Mouse (Mus musculus) heart, adult 9 months (tissue): ENCODE measurements at regions not wholly inside any gene's neighbourhood (a gene's known extent, or its start where the extent isn't known, plus 50 kb on each side); places are given as distances from the start of the nearest gene placed in this dataset.

ENCODE experiments used
- DNase-seq, 2 experiments: peaks; one replicate each; pipeline ENCODE4 v3.0.0; 2022; ENCODE audit warnings: low spot score in 2 of 2

- DNase-seq = no peak
These were observed 51.7 kb upstream of the Rasgrf1 start for GRCm38 (mm10) chr9:89858005-89858404.

- no peak for DNase-seq
These were observed 59.0 kb upstream of the Rasgrf1 start for GRCm38 (mm10) chr9:89850491-89851282.

GRCm38 (mm10) chr9:89849947-89850346 lies 59.8 kb upstream of the Rasgrf1 start:
- no peak for DNase-seq

GRCm38 (mm10) chr9:89848571-89848970 lies 61.1 kb upstream of the Rasgrf1 start:
- no peak for DNase-seq

GRCm38 (mm10) chr9:89846973-89847372 lies 62.7 kb upstream of the Rasgrf1 start:
- DNase-seq = no peak

DNA sequence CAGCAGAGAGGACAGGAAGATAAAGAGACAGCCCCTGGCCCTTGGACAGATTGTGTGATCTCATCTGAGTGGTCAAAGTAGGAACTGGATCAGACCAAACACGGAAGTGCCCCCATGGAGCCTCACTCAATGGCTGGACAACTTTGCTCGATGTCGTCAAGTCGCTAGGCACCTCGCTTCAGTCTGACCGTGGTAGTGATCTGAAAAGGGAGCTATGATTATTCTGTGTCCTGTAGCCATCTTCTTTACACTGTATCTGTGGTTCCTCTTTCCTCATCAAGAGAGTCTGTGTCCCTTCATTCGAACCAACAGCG lies 67.0 kb upstream of the Rasgrf1 start:
- DNase-seq = no peak

DNA sequence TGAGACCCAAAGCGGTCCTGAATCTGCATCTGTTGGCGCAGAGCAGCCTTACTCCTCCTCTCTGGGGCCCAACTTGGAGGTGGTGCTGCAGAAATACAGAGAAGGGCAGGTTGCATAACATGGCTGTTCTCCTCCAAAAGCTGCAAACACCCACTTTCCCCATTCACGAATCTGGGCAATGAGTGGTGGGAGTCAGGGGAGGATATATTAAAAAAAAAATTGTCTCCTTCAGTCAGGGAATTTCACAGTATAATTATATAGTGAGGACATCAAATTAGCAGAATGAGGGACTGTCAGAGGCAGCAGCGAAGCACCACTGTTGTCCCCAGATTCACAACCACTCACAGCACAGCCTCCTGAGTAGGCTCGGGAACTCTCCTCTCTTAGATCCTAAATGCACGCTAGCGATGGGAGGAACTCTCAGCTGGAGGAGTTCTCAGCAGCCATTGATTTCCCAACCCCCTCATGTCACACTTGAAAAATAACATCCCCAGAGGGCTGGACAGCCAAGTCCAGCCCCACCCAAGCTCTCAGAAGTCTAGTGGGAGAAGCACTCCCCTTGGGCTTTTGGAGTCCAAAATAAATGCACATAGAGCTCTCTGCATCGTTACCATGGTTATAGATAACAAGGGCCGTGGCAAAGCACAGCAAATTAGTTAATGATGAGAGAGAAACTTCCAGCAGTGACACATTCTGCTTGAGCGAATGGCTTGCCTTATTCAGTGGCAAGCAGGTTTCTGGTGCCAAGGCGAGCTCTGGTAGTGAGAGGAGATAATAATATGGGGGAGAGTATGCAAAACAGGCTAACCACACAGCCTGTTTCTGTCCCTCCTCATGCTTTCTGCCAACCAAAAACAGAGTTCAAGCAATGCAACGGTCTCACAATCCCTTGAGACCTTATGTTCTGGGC lies 67.6 kb upstream of the Rasgrf1 start:
- peak; percentile 52 to 55 for DNase-seq

DNA sequence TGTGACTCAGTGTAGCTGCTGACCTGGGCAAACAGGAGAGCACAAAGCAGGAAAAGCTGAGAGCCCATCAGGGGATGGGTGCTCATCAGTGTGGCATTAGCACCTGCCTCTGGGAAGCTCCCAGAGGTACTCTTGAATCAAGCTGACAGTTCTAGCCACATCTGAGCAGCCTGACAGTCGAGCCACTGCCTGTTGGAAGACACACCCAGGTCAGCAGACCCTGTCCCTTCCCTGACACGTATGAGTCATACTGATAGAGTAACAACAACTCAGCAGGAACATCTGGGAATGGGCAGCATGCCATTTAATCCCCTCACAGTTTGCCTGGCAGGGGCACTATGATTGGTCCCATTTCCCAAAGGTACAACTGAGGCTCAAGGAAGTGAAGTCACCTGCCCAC lies 68.3 kb upstream of the Rasgrf1 start:
- DNase-seq = peak; percentile 6 to 24

DNA sequence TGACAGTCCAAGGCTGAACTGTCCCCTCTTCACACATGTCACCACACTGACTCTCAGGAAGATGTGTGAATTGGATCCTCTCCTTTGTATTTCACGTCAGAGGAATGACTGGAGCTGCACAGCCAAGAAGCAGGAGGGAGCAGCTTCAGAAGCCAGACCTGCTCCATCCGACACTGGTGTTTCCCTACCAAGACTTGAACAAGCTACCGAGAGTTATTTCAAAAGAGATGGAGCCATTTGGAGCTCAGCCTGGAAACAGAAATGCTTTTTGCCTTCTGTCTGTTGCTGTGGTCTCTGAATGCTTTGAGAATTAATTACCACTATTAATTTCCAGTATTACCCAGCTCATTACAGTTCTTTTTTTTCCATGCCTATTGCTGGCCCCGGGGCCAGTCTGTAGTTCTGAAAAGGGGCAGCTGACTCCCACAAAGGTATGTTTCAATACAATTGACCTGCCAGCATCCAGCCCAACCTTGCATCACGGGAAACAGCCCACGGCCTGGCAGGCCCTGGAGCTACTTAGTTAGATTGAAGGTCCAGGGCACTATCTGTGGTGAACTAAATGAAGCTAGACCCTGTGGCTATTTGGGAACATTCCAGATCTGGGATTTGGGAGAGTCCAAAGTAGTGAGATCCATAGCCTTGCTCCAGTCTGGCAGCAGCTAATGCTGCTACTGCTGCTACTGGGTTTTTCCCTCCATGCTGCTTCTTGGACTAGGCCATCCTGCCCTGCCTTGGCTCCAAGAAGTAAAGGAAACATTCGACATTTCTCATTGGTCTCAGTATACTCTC lies 73.1 kb upstream of the Rasgrf1 start:
- no peak for DNase-seq

DNA sequence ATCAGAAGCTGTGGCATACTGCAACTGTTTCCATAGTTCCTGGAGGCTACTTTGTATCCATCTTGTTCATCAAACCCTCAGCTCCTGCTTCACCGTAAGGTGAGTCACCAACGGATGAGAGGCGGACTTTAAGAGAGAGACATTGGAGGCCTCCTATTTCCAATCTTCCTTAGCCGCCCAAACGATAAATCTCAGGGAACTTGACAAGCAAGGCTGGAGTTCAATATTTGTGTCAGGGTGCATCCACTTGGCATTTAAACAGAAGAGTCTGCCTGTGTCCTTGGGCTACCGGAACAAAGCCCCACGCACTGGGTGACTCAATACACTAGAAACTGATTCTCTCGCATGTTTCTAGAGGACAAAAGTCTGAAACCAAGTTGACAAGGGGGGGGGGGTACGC lies 76.1 kb upstream of the Rasgrf1 start:
- DNase-seq = no peak

GRCm38 (mm10) chr9:89831855-89832254 lies 77.9 kb upstream of the Rasgrf1 start:
- no peak for DNase-seq

DNA sequence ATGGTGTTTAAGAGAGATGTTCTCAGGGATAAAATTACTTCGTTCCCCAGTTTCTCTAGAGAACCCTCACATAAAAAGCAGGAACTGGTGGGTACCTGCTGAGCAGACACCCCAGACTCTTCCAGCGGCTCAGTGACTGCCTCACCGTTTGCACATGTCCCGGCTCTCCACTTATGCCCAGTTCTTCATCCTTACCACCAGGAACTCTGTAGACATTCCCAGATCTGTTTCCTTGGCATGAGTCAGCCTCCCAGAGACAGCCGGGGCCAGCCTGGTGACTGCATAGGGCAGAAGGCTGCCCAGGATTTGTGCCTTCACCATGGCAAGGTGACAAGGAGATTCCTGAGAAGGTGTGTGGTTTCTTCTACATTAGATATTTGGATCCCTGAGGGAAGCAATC lies 81.6 kb upstream of the Rasgrf1 start:
- no peak for DNase-seq

GRCm38 (mm10) chr9:89827564-89827963 lies 82.1 kb upstream of the Rasgrf1 start:
- DNase-seq = no peak

GRCm38 (mm10) chr9:89826712-89827548 lies 82.8 kb upstream of the Rasgrf1 start:
- peak; percentile 71 to 89 for DNase-seq

DNA sequence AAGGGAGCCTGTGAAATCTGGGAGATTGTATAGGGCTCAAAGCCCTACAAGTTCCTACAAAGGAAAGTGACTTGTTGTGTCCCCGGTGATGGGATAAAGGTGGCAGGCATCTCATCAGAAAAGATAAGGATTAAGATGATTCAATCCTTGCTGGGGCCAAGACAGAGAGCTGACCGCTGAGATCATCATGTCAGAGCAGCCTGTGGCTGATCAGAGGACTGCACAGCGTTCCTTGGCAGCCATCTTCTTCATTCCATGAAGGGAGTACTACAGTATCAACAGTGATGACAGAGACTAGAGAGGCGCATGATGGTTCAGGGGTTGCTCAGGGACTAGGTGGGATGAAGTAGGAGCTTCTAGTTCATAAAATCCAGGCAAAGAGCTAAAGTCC lies 83.6 kb upstream of the Ankrd34c start:
- DNase-seq = peak; percentile 36 to 49

- peak; percentile 16 to 24 for DNase-seq
These were observed 83.0 kb upstream of the Ankrd34c start for GRCm38 (mm10) chr9:89821109-89821852.

- DNase-seq = no peak
These were observed 75.5 kb upstream of the Ankrd34c start for GRCm38 (mm10) chr9:89813616-89814318.

- DNase-seq = no peak
These were observed 69.1 kb upstream of the Ankrd34c start for GRCm38 (mm10) chr9:89807381-89807780.

DNA sequence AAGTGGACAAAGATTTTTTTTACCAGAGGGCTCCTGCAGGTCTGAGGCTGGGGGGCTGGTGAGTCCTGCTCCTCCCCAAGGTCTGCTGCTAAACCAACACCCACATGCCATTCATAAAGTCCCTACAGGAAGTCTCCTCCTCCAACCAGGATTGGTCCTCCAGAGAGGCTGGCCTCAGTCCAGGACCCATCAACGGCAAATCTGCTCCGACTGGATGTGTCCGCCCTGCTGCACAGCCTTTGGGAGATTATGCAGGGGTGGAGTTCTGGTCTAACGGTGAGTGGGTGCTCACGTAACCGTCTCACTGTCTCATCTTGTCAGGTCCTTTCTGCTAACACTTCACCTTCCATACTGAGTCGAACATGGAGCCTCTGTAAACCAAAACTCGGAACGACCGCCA lies 64.4 kb upstream of the Ankrd34c start:
- peak; percentile 10 to 12 for DNase-seq

DNA sequence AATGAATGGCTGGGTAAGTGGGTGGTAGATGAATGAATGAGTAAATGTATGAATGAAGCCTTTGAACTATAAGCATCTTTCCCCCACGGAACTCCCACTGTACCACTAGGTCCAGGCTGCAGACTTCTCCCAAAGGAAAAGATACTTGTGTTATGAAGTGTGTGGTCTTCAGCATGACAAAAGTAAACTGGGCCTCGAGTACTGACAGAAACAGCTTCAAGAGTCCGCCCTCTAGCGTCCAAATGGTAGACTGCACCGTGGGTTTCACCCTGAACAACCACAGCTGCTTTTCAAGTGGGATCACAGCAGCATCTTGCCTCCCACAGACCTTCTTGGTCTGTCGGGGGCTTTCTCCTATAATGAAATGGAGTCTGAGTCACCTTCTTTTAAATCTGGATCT lies 54.7 kb upstream of the Ankrd34c start:
- peak in 1 of 2 experiments; percentile 24 for DNase-seq
